Mouse (Mus musculus): Measurements from ENCODE around the gene Cited2. TPM values are rescaled to one million over a fixed set of nuclear protein-coding genes. Genes with fewer than 3 reads are reported as not detected.

Cited2 gene
- total and polyA plus RNA-seq, 2 experiments: 9.2 to 25.6 TPM

GRCm38 (mm10) chr10:17759772-17760171 lies 36.8 kb downstream of the Cited2 start:
- TF ChIP-seq POLR2A (IDR thresholded peaks at IDR 0.05; ENCODE audit: extremely low read depth, insufficient read depth, low read length) (no peak), CTCF (IDR thresholded peaks at IDR 0.05; ENCODE audit: low read depth, low read length) (no peak)
- no peak for DNase-seq (ENCODE audit: extremely low read depth, low read depth, low spot score)
- peaks cover 3% of the 10 kb centered on the region; the same call in 1 of the 2 replicates for H3K4me1 ChIP-seq (ENCODE audit: control insufficient read depth, insufficient read depth, low read length)
- no peaks in the 10 kb centered on the region for H3K27me3 ChIP-seq (ENCODE audit: control insufficient read depth, insufficient read depth, low read length)
- no peak overlapping the region for H3K27ac ChIP-seq (replicated peaks; ENCODE audit: insufficient read depth, low read depth, low read length)
- WGBS: 92% methylated on average over 3 of the region's 3 CpGs
- no peak overlapping the region for H3K4me3 ChIP-seq (ENCODE audit: insufficient read depth, low read depth, low read length)
- H3K36me3 ChIP-seq (ENCODE audit: control insufficient read depth, insufficient read depth, low read length): no peaks in the 10 kb centered on the region
- no peak overlapping the region for H3K9ac ChIP-seq (ENCODE audit: low read depth, low read length)
- H3K79me2 ChIP-seq (ENCODE audit: control insufficient read depth, insufficient read depth, low read length): no peaks in the 10 kb centered on the region

- WGBS: 44% methylated on average over 9 of the region's 9 CpGs
Measured at GRCm38 (mm10) chr10:17760750-17761613, 38.0 kb downstream of the Cited2 start.

GRCm38 (mm10) chr10:17761652-17762051 lies 38.6 kb downstream of the Cited2 start:
- no peak overlapping the region for H3K9ac ChIP-seq (ENCODE audit: low read depth, low read length)
- no peaks in the 10 kb centered on the region for H3K36me3 ChIP-seq (ENCODE audit: control insufficient read depth, insufficient read depth, low read length)
- H3K4me1 ChIP-seq (ENCODE audit: control insufficient read depth, insufficient read depth, low read length): peaks cover 3% of the 10 kb centered on the region; the same call in 1 of the 2 replicates
- no peaks in the 10 kb centered on the region for H3K27me3 ChIP-seq (ENCODE audit: control insufficient read depth, insufficient read depth, low read length)
- H3K79me2 ChIP-seq (ENCODE audit: control insufficient read depth, insufficient read depth, low read length): no peaks in the 10 kb centered on the region
- no peak overlapping the region for H3K4me3 ChIP-seq (ENCODE audit: insufficient read depth, low read depth, low read length)
- 89% methylated on average over 1 of the region's 1 CpGs for WGBS
- H3K27ac ChIP-seq (replicated peaks; ENCODE audit: insufficient read depth, low read depth, low read length): no peak overlapping the region
- TF ChIP-seq POLR2A (IDR thresholded peaks at IDR 0.05; ENCODE audit: extremely low read depth, insufficient read depth, low read length) (no peak), CTCF (IDR thresholded peaks at IDR 0.05; ENCODE audit: low read depth, low read length) (no peak)
- DNase-seq (ENCODE audit: extremely low read depth, low read depth, low spot score): no peak

More at GRCm38 (mm10) chr10:17760750-17761613, 38.0 kb downstream of the Cited2 start:
- TF ChIP-seq CTCF (IDR thresholded peaks at IDR 0.05; ENCODE audit: low read depth, low read length): peak; percentile 57
- TF ChIP-seq POLR2A (IDR thresholded peaks at IDR 0.05; ENCODE audit: extremely low read depth, insufficient read depth, low read length): no peak
- no peaks in the 10 kb centered on the region for H3K79me2 ChIP-seq (ENCODE audit: control insufficient read depth, insufficient read depth, low read length)
- peaks cover 3% of the 10 kb centered on the region; the same call in 1 of the 2 replicates for H3K4me1 ChIP-seq (ENCODE audit: control insufficient read depth, insufficient read depth, low read length)
- H3K27ac ChIP-seq (replicated peaks; ENCODE audit: insufficient read depth, low read depth, low read length): no peak overlapping the region
- H3K9ac ChIP-seq (ENCODE audit: low read depth, low read length): no peak overlapping the region
- no peaks in the 10 kb centered on the region for H3K36me3 ChIP-seq (ENCODE audit: control insufficient read depth, insufficient read depth, low read length)
- DNase-seq (ENCODE audit: extremely low read depth, low read depth, low spot score): peak; percentile 9
- H3K4me3 ChIP-seq (ENCODE audit: insufficient read depth, low read depth, low read length): no peak overlapping the region
- no peaks in the 10 kb centered on the region for H3K27me3 ChIP-seq (ENCODE audit: control insufficient read depth, insufficient read depth, low read length)

GRCm38 (mm10) chr10:17762946-17763345 lies 39.9 kb downstream of the Cited2 start:
- H3K36me3 ChIP-seq (ENCODE audit: control insufficient read depth, insufficient read depth, low read length): no peaks in the 10 kb centered on the region
- DNase-seq (ENCODE audit: extremely low read depth, low read depth, low spot score): no peak
- H3K4me3 ChIP-seq (ENCODE audit: insufficient read depth, low read depth, low read length): no peak overlapping the region
- H3K9ac ChIP-seq (ENCODE audit: low read depth, low read length): no peak overlapping the region
- H3K79me2 ChIP-seq (ENCODE audit: control insufficient read depth, insufficient read depth, low read length): no peaks in the 10 kb centered on the region
- H3K27me3 ChIP-seq (ENCODE audit: control insufficient read depth, insufficient read depth, low read length): no peaks in the 10 kb centered on the region
- H3K4me1 ChIP-seq (ENCODE audit: control insufficient read depth, insufficient read depth, low read length): peaks cover 3% of the 10 kb centered on the region; the same call in 1 of the 2 replicates
- H3K27ac ChIP-seq (replicated peaks; ENCODE audit: insufficient read depth, low read depth, low read length): no peak overlapping the region
- 97% methylated on average over 8 of the region's 8 CpGs for WGBS
- no peak for TF ChIP-seq CTCF (IDR thresholded peaks at IDR 0.05; ENCODE audit: low read depth, low read length)
- no peak for TF ChIP-seq POLR2A (IDR thresholded peaks at IDR 0.05; ENCODE audit: extremely low read depth, insufficient read depth, low read length)

GRCm38 (mm10) chr10:17769856-17770255 lies 46.8 kb downstream of the Cited2 start:
- no peaks in the 10 kb centered on the region for H3K79me2 ChIP-seq (ENCODE audit: control insufficient read depth, insufficient read depth, low read length)
- H3K27ac ChIP-seq (replicated peaks; ENCODE audit: insufficient read depth, low read depth, low read length): no peak overlapping the region
- H3K4me1 ChIP-seq (ENCODE audit: control insufficient read depth, insufficient read depth, low read length): no peaks in the 10 kb centered on the region
- H3K9ac ChIP-seq (ENCODE audit: low read depth, low read length): no peak overlapping the region
- WGBS: 88% methylated on average over 5 of the region's 5 CpGs
- H3K4me3 ChIP-seq (ENCODE audit: insufficient read depth, low read depth, low read length): no peak overlapping the region
- H3K36me3 ChIP-seq (ENCODE audit: control insufficient read depth, insufficient read depth, low read length): no peaks in the 10 kb centered on the region
- TF ChIP-seq CTCF (IDR thresholded peaks at IDR 0.05; ENCODE audit: low read depth, low read length) (no peak), POLR2A (IDR thresholded peaks at IDR 0.05; ENCODE audit: extremely low read depth, insufficient read depth, low read length) (no peak)
- no peaks in the 10 kb centered on the region for H3K27me3 ChIP-seq (ENCODE audit: control insufficient read depth, insufficient read depth, low read length)
- no peak for DNase-seq (ENCODE audit: extremely low read depth, low read depth, low spot score)

GRCm38 (mm10) chr10:17772364-17772763 lies 49.3 kb downstream of the Cited2 start:
- DNase-seq (ENCODE audit: extremely low read depth, low read depth, low spot score): peak; percentile 44
- H3K79me2 ChIP-seq (ENCODE audit: control insufficient read depth, insufficient read depth, low read length): no peaks in the 10 kb centered on the region
- TF ChIP-seq CTCF (IDR thresholded peaks at IDR 0.05; ENCODE audit: low read depth, low read length): no peak
- TF ChIP-seq POLR2A (IDR thresholded peaks at IDR 0.05; ENCODE audit: extremely low read depth, insufficient read depth, low read length): no peak

More at GRCm38 (mm10) chr10:17772364-17772763, 49.3 kb downstream of the Cited2 start:
- no peaks in the 10 kb centered on the region for H3K36me3 ChIP-seq (ENCODE audit: control insufficient read depth, insufficient read depth, low read length)
- H3K27me3 ChIP-seq (ENCODE audit: control insufficient read depth, insufficient read depth, low read length): no peaks in the 10 kb centered on the region
- WGBS: 69% methylated on average over 10 of the region's 10 CpGs
- H3K4me3 ChIP-seq (ENCODE audit: insufficient read depth, low read depth, low read length): no peak overlapping the region
- no peak overlapping the region for H3K9ac ChIP-seq (ENCODE audit: low read depth, low read length)
- no peak overlapping the region for H3K27ac ChIP-seq (replicated peaks; ENCODE audit: insufficient read depth, low read depth, low read length)
- no peaks in the 10 kb centered on the region for H3K4me1 ChIP-seq (ENCODE audit: control insufficient read depth, insufficient read depth, low read length)

Measured in liver, adult 2 months (tissue).